Mouse (Mus musculus) natural killer cell, adult 2 months (primary cell): Measurements from ENCODE around the gene Sdc4.

Experiments used
- DNase-seq, 2 experiments: peaks; one replicate each; pipeline ENCODE4 v3.0.0; 2022; ENCODE audit warnings: low spot score in 2 of 2

Gene Sdc4

DNA sequence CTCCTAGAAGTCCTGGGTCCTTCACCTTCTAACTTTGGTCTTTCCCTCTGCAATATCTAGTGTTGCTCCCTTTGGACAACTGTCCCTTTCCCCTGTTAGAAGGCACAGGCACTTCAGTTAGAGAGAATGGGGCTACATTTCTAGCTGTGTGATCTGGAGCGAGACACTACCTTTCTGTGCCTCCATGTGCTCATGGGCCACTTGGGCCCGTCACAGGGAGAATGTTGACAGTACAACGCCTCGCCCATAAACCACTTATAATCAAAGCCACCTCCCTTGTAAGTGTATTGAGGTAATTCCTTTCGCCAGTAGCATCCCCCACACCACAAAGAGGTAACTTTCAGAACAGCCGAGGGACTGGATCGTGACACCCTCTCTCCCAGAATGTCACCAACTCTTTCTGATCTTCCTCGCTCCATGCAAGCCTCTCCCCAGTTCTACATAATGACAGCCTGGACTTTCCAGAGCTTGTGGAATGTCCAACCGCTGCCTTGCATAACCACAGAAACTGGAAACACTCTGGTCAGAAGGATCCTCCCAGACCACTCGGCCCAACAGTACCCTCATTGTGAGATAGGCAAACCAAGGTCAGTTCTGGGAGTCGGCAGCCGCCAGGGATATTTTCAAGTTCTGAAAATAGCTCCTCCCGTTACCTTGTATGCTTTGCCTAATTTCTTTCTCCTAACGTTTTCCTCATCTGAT lies 5.8 kb upstream of the Sdc4 start:
- no peak for DNase-seq

- DNase-seq: no peak
These were observed 5.2 kb upstream of the Sdc4 start for GRCm38 (mm10) chr2:164448921-164449320.

DNA sequence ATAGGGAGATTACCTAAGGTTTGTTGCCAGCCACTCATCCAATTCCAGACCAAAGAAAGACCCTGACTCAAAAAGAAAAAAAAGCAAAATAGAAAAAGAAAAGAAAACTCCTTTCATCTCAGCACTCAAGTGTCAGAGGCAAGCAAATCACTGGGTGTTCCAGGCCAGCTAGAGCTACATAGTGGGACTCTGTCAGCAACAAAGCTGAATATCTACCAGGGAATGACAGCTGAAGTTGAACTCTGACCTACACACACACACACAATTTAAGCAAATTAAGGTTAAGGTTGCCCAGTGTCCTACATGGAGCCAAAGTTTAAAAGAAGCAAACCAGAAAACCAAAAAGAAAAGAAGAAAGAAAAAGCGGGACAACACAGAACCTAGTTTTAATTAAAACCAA lies 4.5 kb upstream of the Sdc4 start:
- DNase-seq: no peak

GRCm38 (mm10) chr2:164446086-164446469 lies 2.4 kb upstream of the Sdc4 start:
- no peak for DNase-seq

- no peak for DNase-seq
These were observed 1.9 kb upstream of the Sdc4 start for GRCm38 (mm10) chr2:164445399-164446085.

DNA sequence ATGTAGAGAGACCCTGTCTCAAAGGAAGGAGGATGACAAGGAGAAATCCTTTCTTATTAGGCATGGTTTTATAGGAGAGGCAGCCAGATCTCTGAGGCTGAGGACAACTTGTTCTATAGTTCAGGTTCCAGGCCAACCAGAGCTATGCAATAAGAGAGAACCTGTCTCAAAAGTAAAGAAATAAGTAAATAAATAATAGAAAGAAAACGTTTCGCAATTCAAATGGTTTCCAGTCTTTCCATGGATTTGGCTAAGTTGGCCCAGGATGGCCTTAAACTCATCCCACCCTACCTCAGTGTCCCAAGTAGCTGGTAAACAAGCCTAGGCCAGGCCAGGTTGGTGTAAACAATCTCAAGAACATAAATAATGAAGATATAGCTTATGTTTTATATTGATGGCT lies 1.0 kb upstream of the Sdc4 start:
- no peak for DNase-seq

DNA sequence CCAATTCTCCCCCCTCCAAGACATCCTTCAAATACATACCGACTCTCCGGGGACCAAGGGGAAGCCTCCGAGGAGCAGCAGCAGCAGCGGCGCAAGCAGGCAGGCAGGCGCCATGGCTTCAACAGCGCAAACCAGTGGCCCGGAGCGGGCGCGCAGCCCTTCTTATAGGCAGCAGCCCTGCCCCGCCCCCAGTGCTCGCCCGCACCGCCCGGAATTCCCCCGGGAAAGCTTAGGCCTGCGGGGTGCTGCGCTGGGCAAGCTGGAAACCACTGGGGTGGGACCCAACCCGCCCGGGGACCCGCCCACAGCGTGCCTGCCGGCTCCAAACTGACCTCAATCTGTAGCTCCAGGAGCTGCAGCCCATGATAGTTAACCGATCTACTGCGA lies 643 bp downstream of the Sdc4 start:
- peak; percentile 59 to 78 for DNase-seq

DNA sequence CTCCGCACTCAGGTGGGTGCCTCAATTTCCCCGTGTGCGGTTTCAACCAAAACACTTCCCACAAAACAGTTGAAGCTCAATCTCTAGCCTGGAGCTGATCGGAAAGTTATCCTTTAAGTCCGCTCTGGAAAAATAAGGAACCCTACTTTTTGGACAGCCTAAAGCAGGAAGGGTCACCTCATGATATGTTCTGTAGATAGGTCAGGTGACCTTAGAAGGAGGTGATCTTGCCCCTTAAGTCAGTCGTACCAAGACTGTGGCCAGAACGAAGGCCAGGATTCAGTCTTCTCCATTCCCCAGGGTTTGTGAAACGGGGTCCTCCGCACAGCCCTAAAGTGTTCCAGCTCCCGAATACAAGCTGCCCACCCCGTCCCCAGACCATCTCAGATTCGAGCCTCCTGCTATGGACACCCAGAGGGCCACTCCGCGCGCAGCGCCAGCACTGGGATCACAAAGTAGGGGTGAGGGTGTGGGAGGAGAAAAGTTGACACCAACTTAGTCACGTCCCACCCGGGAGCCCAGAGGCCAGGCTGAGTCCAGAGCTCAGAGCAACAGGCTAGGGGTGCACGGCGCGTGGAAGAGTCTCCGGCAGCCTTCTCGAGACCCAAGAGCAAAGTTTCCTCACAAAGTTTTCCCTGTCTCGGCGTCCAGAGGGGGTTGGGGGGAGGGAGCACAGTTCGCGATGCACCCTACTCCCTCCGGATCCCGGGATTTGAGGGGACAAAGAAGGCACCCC lies 1.2 kb downstream of the Sdc4 start:
- no peak for DNase-seq

GRCm38 (mm10) chr2:164441731-164442130 lies 2.0 kb downstream of the Sdc4 start:
- no peak for DNase-seq

GRCm38 (mm10) chr2:164441155-164441554 lies 2.5 kb downstream of the Sdc4 start:
- DNase-seq: peak; percentile 83 to 84

GRCm38 (mm10) chr2:164440314-164440713 lies 3.4 kb downstream of the Sdc4 start:
- no peak for DNase-seq

- DNase-seq: no peak
These were observed 4.7 kb downstream of the Sdc4 start for GRCm38 (mm10) chr2:164439001-164439421.

DNA sequence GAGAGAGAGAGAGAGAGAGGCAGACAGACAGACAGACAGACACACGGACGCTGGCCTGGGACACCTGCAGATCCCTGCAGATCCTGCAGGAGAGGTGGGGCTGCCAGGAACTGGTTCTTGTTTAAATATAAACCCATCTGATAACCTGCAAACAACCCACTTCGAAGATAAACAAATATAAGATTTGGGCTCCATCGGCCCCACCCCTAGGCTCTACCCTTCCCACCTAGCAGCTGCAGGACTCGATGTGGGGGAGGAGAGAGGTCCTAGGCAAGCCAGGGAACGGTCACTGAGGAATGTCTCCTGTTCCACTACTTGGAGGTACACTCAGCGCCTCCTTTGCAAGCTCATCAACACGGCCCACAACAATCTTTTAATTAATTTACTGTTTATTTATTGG lies 5.4 kb downstream of the Sdc4 start:
- DNase-seq: no peak

DNA sequence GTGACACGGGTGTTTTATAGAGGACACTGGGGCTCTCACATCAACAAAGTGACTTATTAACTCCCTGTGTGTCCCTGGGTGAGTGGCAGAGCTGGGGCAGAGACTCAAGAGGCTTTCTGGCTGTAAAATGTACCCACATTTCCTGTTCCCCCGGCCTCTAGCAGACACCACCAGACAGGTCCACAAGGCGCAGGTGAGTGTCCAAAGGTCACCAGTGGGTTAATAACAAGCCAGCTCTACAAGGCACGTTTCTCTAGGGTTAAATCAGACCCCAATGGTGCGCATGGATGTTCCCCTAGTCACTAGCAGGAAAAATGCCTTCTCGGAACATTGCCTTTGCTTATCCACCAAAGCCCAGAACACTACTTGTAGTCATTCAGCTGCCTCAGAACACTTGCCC lies 6.0 kb downstream of the Sdc4 start:
- DNase-seq: no peak

GRCm38 (mm10) chr2:164436961-164437360 lies 6.7 kb downstream of the Sdc4 start:
- no peak for DNase-seq

- no peak for DNase-seq
These were observed 7.3 kb downstream of the Sdc4 start for GRCm38 (mm10) chr2:164436215-164436913.

GRCm38 (mm10) chr2:164435216-164436090 lies 8.2 kb downstream of the Sdc4 start:
- DNase-seq: no peak

DNA sequence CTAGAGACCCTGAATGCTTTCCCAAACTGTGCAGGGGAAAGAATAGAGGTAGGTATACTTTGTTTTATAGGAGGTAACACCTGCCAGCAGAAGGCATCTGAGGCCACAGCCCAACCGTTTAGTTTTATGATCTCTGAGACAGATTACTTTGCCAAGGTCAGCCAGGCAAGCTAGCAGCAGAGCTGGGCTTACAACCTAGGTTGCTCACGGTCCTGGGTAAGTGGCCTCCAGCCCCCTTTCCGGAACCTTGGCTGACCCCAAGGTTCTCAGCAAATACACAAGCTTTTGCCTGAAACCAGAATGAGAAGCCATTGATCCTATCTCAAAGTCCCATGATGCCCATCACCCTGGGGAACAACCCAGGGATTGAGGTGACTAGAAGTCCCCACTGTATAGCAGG lies 9.0 kb downstream of the Sdc4 start:
- DNase-seq: no peak

DNA sequence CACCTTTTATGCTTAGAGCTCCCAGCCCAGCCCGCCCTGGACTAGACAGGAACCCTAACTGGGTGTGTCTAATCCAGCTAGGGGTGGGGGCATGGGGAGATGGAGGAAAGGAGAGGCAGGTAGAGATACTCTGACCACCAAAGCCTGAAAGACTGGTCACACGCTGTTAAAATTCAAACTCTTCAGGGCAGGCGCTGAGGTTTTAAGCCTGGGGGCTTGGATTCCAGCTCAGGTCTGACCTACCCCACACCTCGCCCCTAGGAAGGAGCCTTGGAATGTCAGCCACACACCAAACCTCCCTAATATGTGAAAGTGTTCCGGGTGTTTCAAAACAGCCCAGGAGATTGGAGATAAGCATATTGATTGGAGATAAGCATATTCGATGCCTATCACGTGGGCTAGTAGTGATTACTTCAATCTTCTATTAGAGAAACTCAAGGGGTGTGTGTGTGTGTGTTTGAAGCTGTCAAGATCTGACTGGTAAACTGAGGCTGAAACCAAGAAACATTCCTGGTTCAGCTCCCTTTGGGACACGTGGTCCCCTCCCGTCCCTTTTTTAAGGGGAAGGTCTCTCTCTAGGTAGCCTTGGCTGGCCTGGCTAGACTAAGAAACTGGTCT lies 10.3 kb downstream of the Sdc4 start:
- no peak for DNase-seq

GRCm38 (mm10) chr2:164432541-164433191 lies 11.0 kb downstream of the Sdc4 start:
- DNase-seq: no peak
